Mouse (Mus musculus) neural tube, embryonic 15.5 days (tissue): Measurements from ENCODE around the gene Banp. TPM values are rescaled to one million over a fixed set of nuclear protein-coding genes. Genes with fewer than 3 reads are reported as not detected.

Source experiments
- ATAC-seq: fragments of 200-750 bp; cut with Nextera tagmentation; 2 replicates; pipeline ENCODE4 v1.8.0; 2017; ENCODE audit warnings: mild to moderate bottlenecking, moderate TSS enrichment, moderate library complexity; ENCODE audit not compliant: low FRiP score
- H3K27ac ChIP-seq: fragments of 300-500 bp; sonication (generic); replicated peaks from 2 replicates; pipeline ENCODE4 v1.5.1; 2015; ENCODE audit warnings: mild to moderate bottlenecking, inconsistent platforms
- H3K27me3 ChIP-seq: fragments of 300-500 bp; sonication (generic); replicated peaks from 2 replicates; pipeline ENCODE4 v1.6.1; 2015; ENCODE audit warnings: inconsistent platforms
- H3K36me3 ChIP-seq: fragments of 300-500 bp; sonication (generic); 2 replicates; pipeline ENCODE4 v1.6.1; 2015; ENCODE audit warnings: inconsistent platforms
- H3K4me1 ChIP-seq: fragments of 300-500 bp; sonication (generic); 2 replicates; pipeline ENCODE4 v1.6.1; 2015; ENCODE audit warnings: inconsistent platforms
- H3K4me2 ChIP-seq: fragments of 300-500 bp; sonication (generic); 2 replicates; pipeline ENCODE4 v1.6.1; 2015; ENCODE audit warnings: inconsistent platforms, mild to moderate bottlenecking, moderate library complexity
- H3K4me3 ChIP-seq: fragments of 300-500 bp; sonication (generic); replicated peaks from 2 replicates; pipeline ENCODE4 v1.5.1; 2015; ENCODE audit warnings: mild to moderate bottlenecking, inconsistent platforms
- H3K9ac ChIP-seq: fragments of 300-500 bp; sonication (generic); replicated peaks from 2 replicates; pipeline ENCODE4 v1.6.1; 2015; ENCODE audit warnings: mild to moderate bottlenecking, inconsistent platforms
- H3K9me3 ChIP-seq: fragments of 300-500 bp; sonication (generic); replicated peaks from 2 replicates; pipeline ENCODE4 v1.6.1; 2016; ENCODE audit warnings: inconsistent platforms
- WGBS: fragments of 180-500 bp; shearing (Covaris S2); methylation state at CpG from one replicate; pipeline ENCODE4 v1.1.7; 2015; ENCODE audit warnings: mixed read lengths; 5-methylcytosine and 5-hydroxymethylcytosine counted together
- polyA plus RNA-seq: library from polyadenylated mRNA; unstranded; fragments of >200 nt; fragmentation: Nextera tagmentation; extraction: Ambion mirVana; gene quantifications from 2 replicates; pipeline ENCODE4 v1.2.1, GENCODE M21; 2015

Banp gene
- polyA plus RNA-seq, 1 experiment from 2014 or later = 52.8 TPM

GRCm38 (mm10) chr8:121970225-121970624 lies 20.7 kb downstream of the Banp start:
- H3K4me1 ChIP-seq = peaks cover 53% of the 10 kb centered on the region
- H3K4me2 ChIP-seq = no peak overlapping the region
- H3K36me3 ChIP-seq = peaks cover 13% of the 10 kb centered on the region
- WGBS = 88% methylated on average over 8 of the region's 8 CpGs
- H3K9ac ChIP-seq = no peak overlapping the region
- H3K9me3 ChIP-seq = no peaks in the 10 kb centered on the region
- no peak for ATAC-seq
- no peak overlapping the region; the same call in 1 of the 2 replicates for H3K27ac ChIP-seq
- H3K4me3 ChIP-seq = no peak overlapping the region
- H3K27me3 ChIP-seq = no peaks in the 10 kb centered on the region

- Histone ChIP-seq H3K9me3 (no peaks in the 10 kb centered on the region), H3K4me3 (no peak overlapping the region), H3K4me2 (no peak overlapping the region), H3K4me1 (peaks cover 40% of the 10 kb centered on the region), H3K27ac (no peak overlapping the region; the same call in 1 of the 2 replicates), H3K36me3 (peaks cover 26% of the 10 kb centered on the region), H3K9ac (no peak overlapping the region), H3K27me3 (no peaks in the 10 kb centered on the region)
- 75% methylated on average over 17 of the region's 17 CpGs for WGBS
- ATAC-seq = no peak
Measured at GRCm38 (mm10) chr8:121971488-121972058, 22.0 kb downstream of the Banp start.

DNA sequence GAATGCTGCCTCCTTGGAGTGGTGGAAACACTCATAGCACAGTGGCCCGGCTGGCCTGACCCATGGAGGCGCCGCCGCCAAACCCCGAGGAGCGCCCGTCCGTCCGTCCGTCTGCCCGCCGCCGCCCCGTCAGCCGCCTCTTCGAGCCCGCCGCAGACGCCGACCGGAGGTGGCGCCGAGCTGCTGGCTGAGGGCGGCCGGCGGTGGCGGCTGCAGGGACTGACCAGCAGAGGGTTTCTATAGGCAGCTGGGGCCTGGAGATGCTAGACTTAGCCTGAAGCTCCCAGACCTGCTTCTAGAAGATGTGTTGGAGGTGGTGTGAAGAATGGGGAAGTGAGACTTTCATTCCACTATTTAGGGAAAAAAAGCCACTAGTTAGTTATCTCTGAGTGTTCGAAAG lies 24.4 kb downstream of the Banp start:
- Histone ChIP-seq H3K9me3 (no peaks in the 10 kb centered on the region), H3K4me2 (no peak overlapping the region), H3K9ac (no peak overlapping the region), H3K4me1 (peaks cover 19% of the 10 kb centered on the region), H3K4me3 (no peak overlapping the region), H3K27me3 (no peaks in the 10 kb centered on the region), H3K27ac (no peak overlapping the region), H3K36me3 (peaks cover 42% of the 10 kb centered on the region)
- WGBS = 95% methylated on average over 28 of the region's 28 CpGs
- ATAC-seq = no peak

GRCm38 (mm10) chr8:121977819-121978590 lies 28.5 kb downstream of the Banp start:
- ATAC-seq = no peak
- H3K27me3 ChIP-seq = no peaks in the 10 kb centered on the region
- 68% methylated on average over 8 of the region's 8 CpGs for WGBS
- H3K9me3 ChIP-seq = no peaks in the 10 kb centered on the region
- H3K4me1 ChIP-seq = peaks cover 12% of the 10 kb centered on the region; the same call in 1 of the 2 replicates
- H3K9ac ChIP-seq = no peak overlapping the region
- H3K27ac ChIP-seq = 0 out of 2 replicates have a peak overlapping the region, but pooled peaks have one; percentile 33
- no peak overlapping the region for H3K4me2 ChIP-seq
- H3K36me3 ChIP-seq = peaks cover 66% of the 10 kb centered on the region
- no peak overlapping the region for H3K4me3 ChIP-seq

- H3K9ac ChIP-seq = no peak overlapping the region
- no peak for ATAC-seq
- peaks cover 12% of the 10 kb centered on the region; the same call in 1 of the 2 replicates for H3K4me1 ChIP-seq
- WGBS = 96% methylated on average over 13 of the region's 13 CpGs
- H3K9me3 ChIP-seq = no peaks in the 10 kb centered on the region
- no peak overlapping the region for H3K4me3 ChIP-seq
- H3K27me3 ChIP-seq = no peaks in the 10 kb centered on the region
- H3K4me2 ChIP-seq = no peak overlapping the region
- H3K36me3 ChIP-seq = peaks cover 73% of the 10 kb centered on the region
- no peak overlapping the region for H3K27ac ChIP-seq
Measured at GRCm38 (mm10) chr8:121978670-121979069, 29.1 kb downstream of the Banp start.

GRCm38 (mm10) chr8:121980792-121981519 lies 31.4 kb downstream of the Banp start:
- no peak for ATAC-seq
- no peak overlapping the region for H3K4me3 ChIP-seq
- H3K9ac ChIP-seq = no peak overlapping the region
- H3K4me2 ChIP-seq = no peak overlapping the region
- 93% methylated on average over 11 of the region's 11 CpGs for WGBS
- H3K36me3 ChIP-seq = peaks cover 67% of the 10 kb centered on the region
- H3K4me1 ChIP-seq = peaks cover 12% of the 10 kb centered on the region; the same call in 1 of the 2 replicates
- H3K27ac ChIP-seq = no peak overlapping the region
- no peaks in the 10 kb centered on the region for H3K9me3 ChIP-seq
- H3K27me3 ChIP-seq = no peaks in the 10 kb centered on the region

GRCm38 (mm10) chr8:121981520-121981895 lies 32.0 kb downstream of the Banp start:
- Histone ChIP-seq H3K36me3 (peaks cover 64% of the 10 kb centered on the region), H3K27me3 (no peaks in the 10 kb centered on the region), H3K9ac (no peak overlapping the region), H3K27ac (no peak overlapping the region), H3K4me2 (no peak overlapping the region), H3K4me1 (peaks cover 12% of the 10 kb centered on the region; the same call in 1 of the 2 replicates), H3K9me3 (no peaks in the 10 kb centered on the region), H3K4me3 (no peak overlapping the region)
- WGBS = 55% methylated on average over 7 of the region's 7 CpGs
- ATAC-seq = no peak

- H3K4me1 ChIP-seq = peaks cover 13% of the 10 kb centered on the region
- no peaks in the 10 kb centered on the region for H3K27me3 ChIP-seq
- no peak overlapping the region for H3K4me3 ChIP-seq
- WGBS = 98% methylated on average over 3 of the region's 3 CpGs
- ATAC-seq = no peak
- peaks cover 49% of the 10 kb centered on the region for H3K36me3 ChIP-seq
- no peak overlapping the region for H3K27ac ChIP-seq
- no peaks in the 10 kb centered on the region for H3K9me3 ChIP-seq
- H3K4me2 ChIP-seq = no peak overlapping the region
- no peak overlapping the region for H3K9ac ChIP-seq
Measured at GRCm38 (mm10) chr8:121985673-121986072, 36.1 kb downstream of the Banp start.

- ATAC-seq = no peak
- no peaks in the 10 kb centered on the region for H3K27me3 ChIP-seq
- no peaks in the 10 kb centered on the region for H3K9me3 ChIP-seq
- H3K4me1 ChIP-seq = peaks cover 3% of the 10 kb centered on the region; the same call in 1 of the 2 replicates
- WGBS = 96% methylated on average over 5 of the region's 5 CpGs
- no peak overlapping the region for H3K4me3 ChIP-seq
- H3K4me2 ChIP-seq = no peak overlapping the region
- H3K36me3 ChIP-seq = peaks cover 51% of the 10 kb centered on the region
- no peak overlapping the region for H3K27ac ChIP-seq
- H3K9ac ChIP-seq = no peak overlapping the region
Measured at GRCm38 (mm10) chr8:121987892-121988291, 38.3 kb downstream of the Banp start.

DNA sequence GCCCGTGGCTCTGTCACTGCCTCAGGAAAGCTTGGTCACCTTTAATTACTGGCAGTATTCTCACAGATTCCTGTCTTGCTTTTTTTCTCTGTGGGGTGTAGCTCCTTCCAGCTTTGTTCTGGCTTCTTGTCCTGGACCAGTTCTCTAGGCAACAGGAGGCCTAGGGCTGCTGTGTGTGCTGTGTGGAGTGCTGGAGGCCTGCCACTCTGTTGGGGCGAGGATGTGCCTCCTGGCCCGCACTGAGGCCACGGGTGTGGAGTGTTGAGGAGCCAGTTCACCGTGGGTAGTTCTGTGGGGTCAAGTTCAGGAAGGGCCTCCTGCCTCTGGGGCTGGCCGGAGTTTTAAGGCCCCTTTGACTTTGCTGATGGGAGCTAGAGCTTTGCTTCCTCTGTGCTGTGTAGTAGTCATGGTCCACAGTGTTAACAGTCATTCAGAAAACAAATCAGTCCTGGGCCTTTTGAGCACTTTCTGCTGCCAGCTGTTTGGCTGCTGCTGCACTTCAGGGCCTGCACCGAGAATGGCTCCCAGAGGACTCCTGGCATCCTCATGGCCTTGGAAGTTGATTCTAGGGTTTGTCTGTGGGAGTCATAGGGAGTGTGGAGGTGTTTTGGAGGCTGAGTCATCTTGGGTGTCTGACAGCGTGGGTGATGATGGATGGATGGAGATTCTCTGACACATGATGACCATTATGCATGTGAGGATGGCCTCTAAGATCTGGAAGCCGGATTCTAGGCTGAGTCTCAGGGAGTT lies 41.1 kb downstream of the Banp start:
- no peaks in the 10 kb centered on the region for H3K9me3 ChIP-seq
- H3K4me3 ChIP-seq = no peak overlapping the region
- H3K9ac ChIP-seq = no peak overlapping the region
- peaks cover 3% of the 10 kb centered on the region; the same call in 1 of the 2 replicates for H3K4me1 ChIP-seq
- no peak overlapping the region for H3K4me2 ChIP-seq
- ATAC-seq = no peak
- H3K27ac ChIP-seq = no peak overlapping the region
- WGBS = 82% methylated on average over 9 of the region's 9 CpGs
- H3K27me3 ChIP-seq = no peaks in the 10 kb centered on the region
- H3K36me3 ChIP-seq = peaks cover 40% of the 10 kb centered on the region

DNA sequence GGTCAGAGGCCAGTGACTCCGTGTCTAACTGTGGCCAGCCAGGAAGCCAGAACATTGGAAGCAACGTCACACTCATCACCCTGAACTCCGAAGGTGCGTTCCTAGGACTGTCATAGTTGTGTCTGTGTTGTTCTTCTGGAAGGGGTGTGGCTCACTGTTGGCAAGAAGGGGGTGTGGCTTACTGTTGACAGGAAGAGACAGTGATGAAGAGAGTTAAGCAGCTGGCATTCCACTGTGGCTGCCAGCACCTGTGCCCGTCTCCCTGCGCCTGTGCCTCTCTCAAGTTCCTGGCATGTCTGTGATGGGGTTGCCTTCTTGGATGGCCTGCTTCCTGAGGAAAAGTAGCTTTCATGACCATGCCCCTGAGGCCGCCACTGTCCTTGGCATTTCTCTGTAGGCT lies 42.1 kb downstream of the Banp start:
- Histone ChIP-seq H3K4me1 (peaks cover 3% of the 10 kb centered on the region; the same call in 1 of the 2 replicates), H3K4me3 (no peak overlapping the region), H3K9ac (no peak overlapping the region), H3K4me2 (no peak overlapping the region), H3K27me3 (no peaks in the 10 kb centered on the region), H3K36me3 (peaks cover 38% of the 10 kb centered on the region), H3K27ac (no peak overlapping the region), H3K9me3 (no peaks in the 10 kb centered on the region)
- no peak for ATAC-seq
- WGBS = 90% methylated on average over 7 of the region's 7 CpGs
